Mouse (Mus musculus) MEL (cell line): ENCODE measurements at regions not wholly inside any gene's neighbourhood (a gene's known extent, or its start where the extent isn't known, plus 50 kb on each side); places are given as distances from the start of the nearest gene placed in this dataset.

Experiments
- DNase-seq: peaks from one replicate; pipeline ENCODE4 v3.0.0; 2011; ENCODE audit warnings: low read depth, low spot score
- H3K27ac ChIP-seq: 2 replicates; pipeline ENCODE4 v1.5.1; 2012; ENCODE audit warnings: low read depth, mild to moderate bottlenecking, control low read depth, low read length, moderate library complexity; ENCODE audit not compliant: control insufficient read depth
- H3K27me3 ChIP-seq, 2 experiments: fragments of 150-350 bp in 1 of 2; sonication (generic) in 1 of 2; 2 replicates each; pipeline ENCODE4 v1.6.1; 2012; ENCODE audit warnings: low read length in 2 of 2, mild to moderate bottlenecking in 2 of 2, improper control_type of control experiment in 1 of 2, moderate library complexity in 1 of 2; ENCODE audit not compliant: insufficient read depth in 2 of 2, control insufficient read depth in 1 of 2
- H3K36me3 ChIP-seq, 2 experiments: 2 replicates each; pipeline ENCODE4 v1.6.1; 2012 to 2014; ENCODE audit warnings: low read length in 2 of 2, improper control_type of control experiment in 1 of 2, inconsistent platforms in 1 of 2, mild to moderate bottlenecking in 1 of 2; ENCODE audit not compliant: insufficient read depth in 2 of 2, control insufficient read depth in 1 of 2
- H3K4me1 ChIP-seq, 2 experiments: fragments of 150-350 bp in 1 of 2; sonication (generic) in 1 of 2; 2 replicates each; pipeline ENCODE4 v1.6.1; 2012; ENCODE audit warnings: low read length in 2 of 2, improper control_type of control experiment in 1 of 2, mild to moderate bottlenecking in 1 of 2; ENCODE audit not compliant: insufficient read depth in 2 of 2, control insufficient read depth in 1 of 2
- H3K4me3 ChIP-seq, 2 experiments: fragments of 150-350 bp in 1 of 2; sonication (generic) in 1 of 2; 2 replicates each; pipeline ENCODE4 v1.5.1; 2012; ENCODE audit warnings: low read depth in 2 of 2, low read length in 2 of 2, mild to moderate bottlenecking in 2 of 2, moderate library complexity in 2 of 2, control low read depth in 1 of 2, improper control_type of control experiment in 1 of 2; ENCODE audit not compliant: control insufficient read depth in 1 of 2, insufficient read depth in 1 of 2
- H3K79me2 ChIP-seq: 2 replicates; pipeline ENCODE4 v1.6.1; 2012; ENCODE audit warnings: mild to moderate bottlenecking, low read length, moderate library complexity; ENCODE audit not compliant: control insufficient read depth, poor library complexity, insufficient read depth
- H3K9ac ChIP-seq: 2 replicates; pipeline ENCODE4 v1.6.1; 2012; ENCODE audit warnings: low read depth, mild to moderate bottlenecking, control low read depth, low read length, moderate library complexity; ENCODE audit not compliant: control insufficient read depth, poor library complexity, severe bottlenecking
- H3K9me3 ChIP-seq: fragments of 150-350 bp; sonication (generic); replicated peaks from 2 replicates; pipeline ENCODE4 v1.6.1; 2012; ENCODE audit warnings: mild to moderate bottlenecking, low read length, improper control_type of control experiment, moderate library complexity; ENCODE audit not compliant: insufficient read depth
- BHLHE40 ChIP-seq: IDR thresholded peaks from 2 replicates; pipeline ENCODE4 v1.6.1; 2012; ENCODE audit warnings: low read depth, mild to moderate bottlenecking, inconsistent platforms, low read length, improper control_type of control experiment, borderline replicate concordance
- CHD1 ChIP-seq: IDR thresholded peaks from 2 replicates; pipeline ENCODE4 v1.6.1; 2012; ENCODE audit warnings: low read depth, mild to moderate bottlenecking, inconsistent platforms, low read length, improper control_type of control experiment
- CTCF ChIP-seq, 3 experiments: IDR thresholded peaks in 2 of 3; conservative IDR thresholded peaks in 1 of 3; 2 replicates each; pipeline ENCODE4 v1.5.1; 2011 to 2012; ENCODE audit warnings: low read length in 3 of 3, low read depth in 2 of 3, mild to moderate bottlenecking in 2 of 3, improper control_type of control experiment in 1 of 3, inconsistent platforms in 1 of 3, mixed read lengths in 1 of 3, moderate library complexity in 1 of 3; ENCODE audit not compliant: control insufficient read depth in 1 of 3, insufficient read depth in 1 of 3, poor library complexity in 1 of 3, severe bottlenecking in 1 of 3
- E2F4 ChIP-seq: IDR thresholded peaks from 2 replicates; pipeline ENCODE4 v1.6.1; 2011; ENCODE audit warnings: low read depth, low read length, improper control_type of control experiment, borderline replicate concordance
- ELF1 ChIP-seq: IDR thresholded peaks from 2 replicates; pipeline ENCODE4 v1.6.1; 2014; ENCODE audit warnings: low read depth, mild to moderate bottlenecking, inconsistent platforms, low read length, improper control_type of control experiment, moderate library complexity
- ETS1 ChIP-seq: IDR thresholded peaks from 2 replicates; pipeline ENCODE4 v1.6.1; 2012; ENCODE audit warnings: low read depth, mild to moderate bottlenecking, inconsistent platforms, low read length, improper control_type of control experiment, moderate library complexity
- HCFC1 ChIP-seq: IDR thresholded peaks from 2 replicates; pipeline ENCODE4 v1.6.1; 2012; ENCODE audit warnings: low read depth, mild to moderate bottlenecking, inconsistent platforms, low read length, improper control_type of control experiment, moderate library complexity
- JUND ChIP-seq: IDR thresholded peaks from 2 replicates; pipeline ENCODE4 v1.6.1; 2011; ENCODE audit warnings: low read depth, mild to moderate bottlenecking, improper control_type of control experiment, low read length
- MAFK ChIP-seq: IDR thresholded peaks from 2 replicates; pipeline ENCODE4 v1.6.1; 2011; ENCODE audit warnings: low read depth, mild to moderate bottlenecking, low read length, improper control_type of control experiment, borderline replicate concordance
- MXI1 ChIP-seq: IDR thresholded peaks from 2 replicates; pipeline ENCODE4 v1.6.1; 2011; ENCODE audit warnings: mild to moderate bottlenecking, low read depth, low read length, improper control_type of control experiment
- MYB ChIP-seq: IDR thresholded peaks from 2 replicates; pipeline ENCODE4 v1.6.1; 2011; ENCODE audit warnings: mild to moderate bottlenecking, low read depth, low read length, improper control_type of control experiment
- MYC ChIP-seq: IDR thresholded peaks from 2 replicates; pipeline ENCODE4 v1.6.1; 2011; ENCODE audit warnings: low read depth, mild to moderate bottlenecking, low read length, improper control_type of control experiment, moderate library complexity
- NELFE ChIP-seq: IDR thresholded peaks from 2 replicates; pipeline ENCODE4 v1.6.1; 2011; ENCODE audit warnings: low read depth, low read length, improper control_type of control experiment
- NRF1 ChIP-seq: IDR thresholded peaks from 2 replicates; pipeline ENCODE4 v1.6.1; 2014; ENCODE audit warnings: low read depth, mild to moderate bottlenecking, inconsistent platforms, low read length, improper control_type of control experiment, moderate library complexity; ENCODE audit not compliant: poor library complexity, insufficient read depth, severe bottlenecking
- POLR2AphosphoS2 ChIP-seq: IDR thresholded peaks from 2 replicates; pipeline ENCODE4 v1.6.1; 2011; ENCODE audit warnings: low read length, improper control_type of control experiment
- RAD21 ChIP-seq: IDR thresholded peaks from 2 replicates; pipeline ENCODE4 v1.6.1; 2011; ENCODE audit warnings: mild to moderate bottlenecking, low read depth, low read length, improper control_type of control experiment
- RCOR1 ChIP-seq: IDR thresholded peaks from 2 replicates; pipeline ENCODE4 v1.6.1; 2012; ENCODE audit warnings: low read depth, mild to moderate bottlenecking, inconsistent platforms, low read length, improper control_type of control experiment
- SIN3A ChIP-seq: IDR thresholded peaks from 2 replicates; pipeline ENCODE4 v1.6.1; 2012; ENCODE audit warnings: low read length, improper control_type of control experiment, inconsistent platforms
- SMC3 ChIP-seq: IDR thresholded peaks from 2 replicates; pipeline ENCODE4 v1.6.1; 2011; ENCODE audit warnings: low read depth, low read length, improper control_type of control experiment
- TAL1 ChIP-seq: IDR thresholded peaks from 2 replicates; pipeline ENCODE4 v1.6.1; 2012; ENCODE audit warnings: mild to moderate bottlenecking, inconsistent platforms, low read length, moderate library complexity, mixed read lengths
- TBP ChIP-seq: IDR thresholded peaks from 2 replicates; pipeline ENCODE4 v1.8.0; 2011; ENCODE audit warnings: low read depth, low read length, improper control_type of control experiment
- TCF12 ChIP-seq: IDR thresholded peaks from 2 replicates; pipeline ENCODE4 v1.6.1; 2014; ENCODE audit warnings: low read depth, mild to moderate bottlenecking, inconsistent platforms, low read length, improper control_type of control experiment, moderate library complexity
- UBTF ChIP-seq: IDR thresholded peaks from 2 replicates; pipeline ENCODE4 v1.6.1; 2012; ENCODE audit warnings: low read depth, mild to moderate bottlenecking, inconsistent platforms, low read length, improper control_type of control experiment, moderate library complexity, borderline replicate concordance; ENCODE audit not compliant: insufficient read depth
- USF1 ChIP-seq: IDR thresholded peaks from 2 replicates; pipeline ENCODE4 v1.6.1; 2014; ENCODE audit warnings: low read depth, mild to moderate bottlenecking, inconsistent platforms, low read length, improper control_type of control experiment, moderate library complexity
- USF2 ChIP-seq, 2 experiments: IDR thresholded peaks; 2 replicates each; pipeline ENCODE4 v1.6.1; 2011 to 2012; ENCODE audit warnings: improper control_type of control experiment in 2 of 2, low read length in 2 of 2, borderline replicate concordance in 1 of 2, inconsistent platforms in 1 of 2, low read depth in 1 of 2, mild to moderate bottlenecking in 1 of 2; ENCODE audit not compliant: insufficient read depth in 1 of 2
- ZC3H11A ChIP-seq: IDR thresholded peaks from 2 replicates; pipeline ENCODE4 v1.6.1; 2012; ENCODE audit warnings: low read depth, mild to moderate bottlenecking, inconsistent platforms, low read length, improper control_type of control experiment
- ZKSCAN1 ChIP-seq: IDR thresholded peaks from 2 replicates; pipeline ENCODE4 v1.6.1; 2012; ENCODE audit warnings: low read depth, mild to moderate bottlenecking, inconsistent platforms, low read length, improper control_type of control experiment, moderate library complexity
- ZMIZ1 ChIP-seq: IDR thresholded peaks from 2 replicates; pipeline ENCODE4 v1.6.1; 2012; ENCODE audit warnings: low read depth, mild to moderate bottlenecking, inconsistent platforms, low read length, improper control_type of control experiment, moderate library complexity
- ZNF384 ChIP-seq: IDR thresholded peaks from 2 replicates; pipeline ENCODE4 v1.6.1; 2012; ENCODE audit warnings: low read depth, mild to moderate bottlenecking, inconsistent platforms, low read length, improper control_type of control experiment

GRCm38 (mm10) chr1:113433701-113434100 is 1569.0 kb upstream of the Dsel start:
- Histone ChIP-seq H3K36me3 (no peaks in the 10 kb centered on the region), H3K79me2 (no peaks in the 10 kb centered on the region), H3K27ac (no peak overlapping the region), H3K4me3 (no peak overlapping the region), H3K9ac (no peak overlapping the region), H3K9me3 (no peaks in the 10 kb centered on the region), H3K27me3 (no peaks in the 10 kb centered on the region), H3K4me1 (no peaks in the 10 kb centered on the region)
- DNase-seq: no peak
- TF ChIP-seq TBP: no peak
- no peak for TF ChIP-seq ZC3H11A
- no peak for TF ChIP-seq ZKSCAN1
- TF ChIP-seq NELFE: no peak
- no peak for TF ChIP-seq MAFK
- TF ChIP-seq RAD21: no peak
- TF ChIP-seq UBTF: no peak
- TF ChIP-seq E2F4: no peak
- TF ChIP-seq ZMIZ1: no peak
- no peak for TF ChIP-seq NRF1
- no peak for TF ChIP-seq JUND
- no peak for TF ChIP-seq SMC3
- no peak for TF ChIP-seq SIN3A
- no peak for TF ChIP-seq POLR2AphosphoS2
- no peak for TF ChIP-seq TAL1
- TF ChIP-seq ZNF384: no peak
- no peak for TF ChIP-seq HCFC1

- Histone ChIP-seq H3K27me3 (no peaks in the 10 kb centered on the region), H3K9me3 (no peaks in the 10 kb centered on the region), H3K79me2 (no peaks in the 10 kb centered on the region), H3K4me3 (no peak overlapping the region), H3K4me1 (no peaks in the 10 kb centered on the region), H3K27ac (no peak overlapping the region), H3K9ac (no peak overlapping the region), H3K36me3 (no peaks in the 10 kb centered on the region)
- DNase-seq: no peak
- TF ChIP-seq ZMIZ1: no peak
- TF ChIP-seq USF2 (IDR thresholded peaks at IDR 0.05; ENCODE audit: borderline replicate concordance in 1 of 2, insufficient read depth in 1 of 2, low read depth in 1 of 2, low read length in 2 of 2): no peak
- TF ChIP-seq CTCF (IDR thresholded peaks at IDR 0.05 in 2 of 3, conservative IDR thresholded peaks at IDR 0.05 in 1 of 3; ENCODE audit: control insufficient read depth in 1 of 3, insufficient read depth in 1 of 3, low read depth in 2 of 3, low read length in 3 of 3, poor library complexity in 1 of 3, severe bottlenecking in 1 of 3): no peak
- TF ChIP-seq USF1: no peak
- TF ChIP-seq SIN3A: no peak
- no peak for TF ChIP-seq TCF12
- no peak for TF ChIP-seq TBP
- TF ChIP-seq RAD21: no peak
- TF ChIP-seq NELFE: no peak
- TF ChIP-seq MYC: no peak
- TF ChIP-seq MYB: no peak
- no peak for TF ChIP-seq ELF1
- no peak for TF ChIP-seq JUND
- TF ChIP-seq RCOR1: no peak
- no peak for TF ChIP-seq BHLHE40
- TF ChIP-seq TAL1: no peak
- no peak for TF ChIP-seq CHD1
- no peak for TF ChIP-seq MXI1
- no peak for TF ChIP-seq ETS1
These were observed 1566.5 kb upstream of the Dsel start for GRCm38 (mm10) chr1:113431266-113431665.
